Mouse (Mus musculus) left cerebral cortex, adult 6 months (tissue): Measurements from ENCODE around the gene Yipf3. TPM values are rescaled to one million over a fixed set of nuclear protein-coding genes. Genes with fewer than 3 reads are reported as not detected.

Source experiments
- long read RNA-seq, 2 experiments: library from polyadenylated mRNA; unstranded; transcript quantifications; one replicate each; pipeline ENCODE4 v2.0.0; 2019 to 2020
- polyA plus RNA-seq: library from polyadenylated mRNA; unstranded; fragments of <200 nt; fragmentation: Nextera tagmentation; gene quantifications from 2 replicates; pipeline ENCODE4 v1.2.3, GENCODE M21; 2021

Gene Yipf3
- 148 and 184 TPM in 2 replicates for polyA plus RNA-seq
- long read RNA-seq, experiment 1, transcript Yipf3-201 (9 exons, 2,035 nt), result major isoform, 207 of 249 reads
- long read RNA-seq, experiment 1, partial matches to known transcripts, result 10 of 249 reads
- long read RNA-seq, experiment 1, other reads (novel, unspliced or antisense), result 27 of 249 reads
- long read RNA-seq, experiment 2, transcript Yipf3-201 (9 exons, 2,035 nt), result major isoform, 74 of 121 reads
- long read RNA-seq, experiment 2, transcript Yipf3-205 (2 exons, 599 nt), result minor isoform, 5 of 121 reads
- long read RNA-seq, experiment 2, partial matches to known transcripts, result 34 of 121 reads
- long read RNA-seq, experiment 2, other reads (novel, unspliced or antisense), result 8 of 121 reads

DNA sequence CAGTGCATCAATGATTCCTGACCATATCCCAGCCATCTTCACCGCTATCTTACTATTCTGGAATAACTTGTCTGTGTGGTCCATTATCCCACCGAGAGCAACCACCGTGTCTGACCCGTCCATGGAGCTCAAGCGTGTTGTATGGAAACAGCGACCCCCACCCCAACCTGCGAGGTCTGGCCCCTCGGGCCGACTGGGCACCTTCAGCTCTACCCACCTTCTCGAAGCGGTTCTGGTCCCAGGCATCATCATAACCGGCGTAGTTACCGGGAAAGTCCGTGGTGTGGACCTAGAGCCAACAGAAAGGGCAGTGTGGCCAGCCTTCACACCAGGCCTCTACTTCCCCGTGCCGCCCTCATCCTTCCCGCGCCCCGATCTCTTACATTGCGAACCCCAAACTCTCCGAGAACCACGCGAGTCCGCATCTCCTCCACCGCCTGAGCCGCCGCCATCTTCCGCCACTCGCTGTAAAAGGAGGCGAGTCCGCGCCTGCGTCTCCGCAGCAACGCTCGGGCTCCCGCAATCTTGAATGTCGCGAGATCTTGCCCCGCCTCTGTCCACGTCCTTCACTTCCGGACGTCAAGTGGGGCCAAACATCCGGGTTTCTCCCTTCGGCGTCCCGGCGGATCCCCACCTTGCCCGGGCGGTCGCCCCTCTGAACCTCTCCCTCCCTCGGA is at the start of gene Yipf3, which contains the start of gene Polr1c:
Yipf3 (plus strand) TSS at position 569 of the 677 bp plus-strand sequence.
Polr1c (minus strand) TSS at position 543 of the 677 bp plus-strand sequence.

GRCm38 (mm10) chr17:46202421-46203071 is 45.3 kb upstream of the Yipf3 start, which contains the start of the genes Polh and Xpo5:
Gene Polh (minus strand): TSS chr17:46202645.
Gene Xpo5 (plus strand): TSS chr17:46202782.

DNA sequence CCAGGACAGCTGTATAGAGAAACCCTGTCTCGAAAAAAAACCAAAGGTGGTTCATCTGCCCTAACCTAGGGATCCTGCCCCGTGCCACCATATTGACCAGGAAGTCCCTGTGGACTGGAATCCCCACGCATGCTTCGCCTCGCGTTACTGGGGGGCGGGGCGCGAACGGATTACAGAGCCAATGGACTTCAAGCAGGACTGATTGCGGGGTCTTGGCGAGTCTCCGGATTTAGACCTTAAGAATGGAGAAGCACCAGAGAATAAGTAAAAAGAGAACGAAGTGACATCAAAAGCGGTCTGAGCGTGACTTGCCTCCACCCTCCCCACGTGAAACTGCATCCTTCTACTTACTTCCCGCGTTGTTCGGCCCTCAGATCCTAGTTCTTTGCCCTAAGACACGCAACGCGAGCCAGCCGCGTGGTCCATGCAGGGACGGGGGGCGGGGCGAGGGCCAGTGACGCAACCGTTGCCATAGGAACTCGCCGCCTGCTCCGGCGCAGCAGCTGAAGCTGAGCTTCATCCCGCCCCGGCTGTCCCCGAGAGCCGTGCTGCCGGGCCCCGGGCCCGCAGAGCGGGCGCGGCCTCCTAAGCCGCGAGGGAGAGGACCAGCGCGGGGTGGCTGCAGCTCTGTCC is 5.7 kb downstream of the Yipf3 start, which contains the start of gene Lrrc73:
Lrrc73 (plus strand) TSS at position 80 of the 633 bp plus-strand sequence.

GRCm38 (mm10) chr17:46282483-46283123 is 34.7 kb downstream of the Yipf3 start, which contains the start of gene Tjap1:
Gene Tjap1 (minus strand): TSS chr17:46283026.

GRCm38 (mm10) chr17:46297364-46298219 is 49.7 kb downstream of the Yipf3 start, which contains the start of gene Dlk2:
Gene Dlk2 (plus strand): TSS chr17:46297421.

Other genes starting within 250 kb of the Yipf3 start
- 2.1 and 6.9 TPM in 2 replicates for gene Vegfa, start 215.7 kb upstream of the Yipf3 start, polyA plus RNA-seq
- 187 and 198 TPM in 2 replicates for gene Mrps18a, start 137.1 kb upstream of the Yipf3 start, polyA plus RNA-seq
- 45.6 and 46.3 TPM in 2 replicates for gene Rsph9, start 103.9 kb upstream of the Yipf3 start, polyA plus RNA-seq
- 17.2 and 17.9 TPM in 2 replicates for gene Mad2l1bp, start 94.5 kb upstream of the Yipf3 start, polyA plus RNA-seq
- 6.1 and 7.3 TPM in 2 replicates for gene Gtpbp2, start 87.0 kb upstream of the Yipf3 start, polyA plus RNA-seq
- gene Polh, start 45.4 kb upstream of the Yipf3 start, polyA plus RNA-seq, result 2.7 and 3.6 TPM in 2 replicates
- 8.4 and 8.7 TPM in 2 replicates for gene Xpo5, start 45.3 kb upstream of the Yipf3 start, polyA plus RNA-seq
- gene Polr1c, start within 50 bp of the Yipf3 start, polyA plus RNA-seq, result 35.9 and 43.3 TPM in 2 replicates
- gene Lrrc73, start 5.5 kb downstream of the Yipf3 start, polyA plus RNA-seq, result 10.8 and 17.0 TPM in 2 replicates
- gene Tjap1, start 34.9 kb downstream of the Yipf3 start, polyA plus RNA-seq, result 11.8 and 14.0 TPM in 2 replicates
- gene Dlk2, start 49.3 kb downstream of the Yipf3 start, polyA plus RNA-seq, result 11.2 and 12.2 TPM in 2 replicates
- gene Abcc10, start 80.3 kb downstream of the Yipf3 start, polyA plus RNA-seq, result 2.4 and 3.1 TPM in 2 replicates
- 4.4 and 12.0 TPM in 2 replicates for gene Zfp318, start 135.7 kb downstream of the Yipf3 start, polyA plus RNA-seq
- not detected in 2 replicates for gene Crip3, start 180.8 kb downstream of the Yipf3 start, polyA plus RNA-seq
- 0.23 TPM in 1 of 2 replicates, not detected in the other for gene Slc22a7, start 190.4 kb downstream of the Yipf3 start, polyA plus RNA-seq
- gene Ttbk1, start 239.6 kb downstream of the Yipf3 start, polyA plus RNA-seq, result 4.9 and 7.3 TPM in 2 replicates
- gene Dnph1, start 248.6 kb downstream of the Yipf3 start, polyA plus RNA-seq, result 7.9 and 10.1 TPM in 2 replicates